Mouse (Mus musculus): Measurements from ENCODE around the gene Spz1.

DNA sequence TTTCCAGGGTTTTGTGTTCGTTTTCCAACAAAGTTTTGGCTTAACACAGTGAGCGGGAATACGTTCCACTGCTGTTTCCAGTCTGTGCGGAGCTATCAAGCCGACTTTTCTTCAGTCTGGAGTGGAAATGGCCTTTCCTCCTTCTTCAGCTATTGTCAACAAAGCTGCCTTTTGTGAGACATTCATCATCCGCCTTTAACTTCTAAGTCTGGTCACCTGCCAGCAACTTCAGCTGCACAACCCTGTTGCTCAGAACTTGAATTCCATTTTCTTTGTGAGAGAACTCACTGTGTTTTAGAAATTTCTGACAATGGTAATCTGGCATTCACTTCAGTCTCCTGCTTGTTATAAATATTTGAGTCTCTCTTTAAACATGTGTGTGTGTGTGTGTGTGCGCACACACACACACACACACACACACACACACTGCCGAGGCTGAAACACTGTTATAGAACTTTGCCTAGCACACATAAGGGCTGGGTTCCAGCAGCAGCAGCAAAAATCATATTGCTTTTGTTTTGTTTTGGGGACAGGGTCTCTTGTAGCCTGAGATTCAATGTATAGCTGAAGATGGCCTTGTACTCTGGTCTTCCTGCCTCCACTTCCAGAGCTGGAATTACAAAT lies 8.2 kb upstream of the Spz1 start:
- TF ChIP-seq CTCF (IDR thresholded peaks at IDR 0.05; ENCODE audit: low read depth) (no peak), EP300 (IDR thresholded peaks at IDR 0.05; ENCODE audit: low read depth) (no peak)
